Mouse (Mus musculus) Patski (cell line): ENCODE measurements around the gene Morn5. TPM values are rescaled to one million over a fixed set of nuclear protein-coding genes. Genes with fewer than 3 reads are reported as not detected.

ENCODE experiments used
- ATAC-seq: fragments of 100-300 bp; one replicate; pipeline ENCODE4 v1.8.0; 2021
- CTCF ChIA-PET: fragments of 350-600 bp; sonication (Branson Sonifier 250); formaldehyde crosslinking; loops from one replicate; lab custom pipeline; 2022; ENCODE audit warnings: inconsistent platforms; lab: Charles Lee
- POLR2A ChIA-PET: fragments of 350-600 bp; sonication (Branson Sonifier 250); formaldehyde crosslinking; loops from one replicate; lab custom pipeline; 2022; ENCODE audit warnings: antibody characterized with exemption, inconsistent platforms; lab: Charles Lee
- DNase-seq: peaks from one replicate; pipeline ENCODE4 v3.0.0-alpha.2; 2011; ENCODE audit warnings: low read depth, low spot score
- H3K27me3 ChIP-seq: fragments of 371-371 bp; one replicate; pipeline ENCODE4 v1.5.1; 2021
- CTCF ChIP-seq: fragments of 100-300 bp; IDR thresholded peaks from one replicate; pipeline ENCODE4 v1.5.1; 2021
- in situ Hi-C: fragments of 300-500 bp; cut with MboI; formaldehyde crosslinking; loops from 3 replicates; pipeline ENCODE4 v1.11.1; 2018; ENCODE audit warnings: low pct_unique_long_range_greater_than_20kb, mixed read lengths
- polyA plus RNA-seq: library from polyadenylated mRNA; unstranded; gene quantifications from one replicate; pipeline ENCODE4 v1.2.3, GENCODE M21; 2021

The Morn5 gene
- polyA plus RNA-seq, 1 experiment from 2014 or later, result 5.5 TPM

GRCm38 (mm10) chr2:36061409-36061808 lies 12.2 kb downstream of the Morn5 start:
- no peak for TF ChIP-seq CTCF
- ATAC-seq, result no peak
- ChIA-PET CTCF (no interaction called here), POLR2A (no interaction called here)
- H3K27me3 ChIP-seq, result no peaks in the 10 kb centered on the region
- no peak for DNase-seq
- in situ Hi-C loops, result no loop called here

- H3K27me3 ChIP-seq, result no peaks in the 10 kb centered on the region
- ChIA-PET CTCF (interaction anchor here (0.9 to 2.1 kb wide), 2 partner anchors 22 to 31 kb away, joined by 3 to 6 read pairs; no protein-coding TSS in a partner anchor), POLR2A (interaction anchor here (0.6 to 1.7 kb wide), 2 partner anchors 10 to 13 kb away, joined by 5 to 7 read pairs; no protein-coding TSS in a partner anchor)
- in situ Hi-C loops, result no loop called here
- no peak for DNase-seq
- ATAC-seq, result no peak
- TF ChIP-seq CTCF, result no peak
Observed at GRCm38 (mm10) chr2:36067132-36067531, 17.9 kb downstream of the Morn5 start.

- ChIA-PET POLR2A (no interaction called here), CTCF (no interaction called here)
- DNase-seq (no peak), ATAC-seq (no peak)
- no peaks in the 10 kb centered on the region for H3K27me3 ChIP-seq
- no peak for TF ChIP-seq CTCF
- in situ Hi-C loops, result no loop called here
Observed at GRCm38 (mm10) chr2:36071660-36072305, 22.5 kb downstream of the Morn5 start.

- CTCF ChIA-PET, result interaction anchor here (0.9 kb wide), 1 partner anchor 13 kb away, joined by 3 read pairs; no protein-coding TSS in a partner anchor
Observed at GRCm38 (mm10) chr2:36073781-36074180, 24.5 kb downstream of the Morn5 start.

GRCm38 (mm10) chr2:36075210-36075609 lies 26.0 kb downstream of the Morn5 start:
- in situ Hi-C loops, result no loop called here
- no peaks in the 10 kb centered on the region for H3K27me3 ChIP-seq
- CTCF ChIA-PET, result no interaction called here
- ATAC-seq, result no peak
- no peak for TF ChIP-seq CTCF
- no peak for DNase-seq
- POLR2A ChIA-PET, result no interaction called here

More at GRCm38 (mm10) chr2:36073781-36074180, 24.5 kb downstream of the Morn5 start:
- POLR2A ChIA-PET, result no interaction called here
- in situ Hi-C loops, result no loop called here
- DNase-seq (no peak), ATAC-seq (no peak)
- no peak for TF ChIP-seq CTCF
- no peaks in the 10 kb centered on the region for H3K27me3 ChIP-seq

- ATAC-seq, result no peak
- no peak for DNase-seq
- no peak for TF ChIP-seq CTCF
- ChIA-PET CTCF (no interaction called here), POLR2A (interaction anchor here (1.3 kb wide), 1 partner anchor 10 kb away, joined by 5 read pairs; no protein-coding TSS in a partner anchor)
- no peaks in the 10 kb centered on the region for H3K27me3 ChIP-seq
- in situ Hi-C loops, result no loop called here
Observed at GRCm38 (mm10) chr2:36077160-36077761, 28.0 kb downstream of the Morn5 start.

GRCm38 (mm10) chr2:36081446-36081845 lies 32.2 kb downstream of the Morn5 start:
- in situ Hi-C loops, result no loop called here
- TF ChIP-seq CTCF, result no peak
- ChIA-PET POLR2A (no interaction called here), CTCF (interaction anchor here (0.6 to 1.3 kb wide), 2 partner anchors 10 to 98 kb away, joined by 3 read pairs; no protein-coding TSS in a partner anchor)
- no peak for ATAC-seq
- no peak for DNase-seq
- no peaks in the 10 kb centered on the region for H3K27me3 ChIP-seq

- DNase-seq (no peak), ATAC-seq (no peak)
- in situ Hi-C loops, result no loop called here
- ChIA-PET CTCF (no interaction called here), POLR2A (no interaction called here)
- no peaks in the 10 kb centered on the region for H3K27me3 ChIP-seq
- TF ChIP-seq CTCF, result no peak
Observed at GRCm38 (mm10) chr2:36082802-36083580, 33.7 kb downstream of the Morn5 start.

GRCm38 (mm10) chr2:36085041-36085440 lies 35.8 kb downstream of the Morn5 start:
- TF ChIP-seq CTCF, result no peak
- ATAC-seq (no peak), DNase-seq (no peak)
- CTCF ChIA-PET, result interaction anchor here (1.1 to 1.6 kb wide), 3 partner anchors 10 to 21 kb away, joined by 3 to 4 read pairs (median 4); no protein-coding TSS in a partner anchor
- POLR2A ChIA-PET, result no interaction called here
- in situ Hi-C loops, result loop anchor here (5.0 kb wide), 1 partner anchor 33 kb away; no protein-coding TSS in a partner anchor
- no peaks in the 10 kb centered on the region for H3K27me3 ChIP-seq

GRCm38 (mm10) chr2:36089190-36089589 lies 39.9 kb downstream of the Morn5 start:
- ATAC-seq, result no peak
- POLR2A ChIA-PET, result interaction anchor here (0.6 to 1.6 kb wide), 3 partner anchors 19 to 47 kb away, joined by 3 read pairs; partner anchors contain the start of gene Mrrf
- H3K27me3 ChIP-seq, result no peaks in the 10 kb centered on the region
- no peak for DNase-seq
- CTCF ChIA-PET, result interaction anchor here (1.1 to 2.1 kb wide), 2 partner anchors 21 to 105 kb away, joined by 3 to 6 read pairs; no protein-coding TSS in a partner anchor
- no peak for TF ChIP-seq CTCF
- in situ Hi-C loops, result loop anchor here (5.0 kb wide), 1 partner anchor 37 kb away; no protein-coding TSS in a partner anchor
